Mouse (Mus musculus) retina, postnatal 1 day (tissue): ENCODE results near the gene Zbtb12.

Source experiments
- DNase-seq: peaks from one replicate; pipeline ENCODE4 v3.0.0-alpha.2; 2012

Zbtb12 gene

DNA sequence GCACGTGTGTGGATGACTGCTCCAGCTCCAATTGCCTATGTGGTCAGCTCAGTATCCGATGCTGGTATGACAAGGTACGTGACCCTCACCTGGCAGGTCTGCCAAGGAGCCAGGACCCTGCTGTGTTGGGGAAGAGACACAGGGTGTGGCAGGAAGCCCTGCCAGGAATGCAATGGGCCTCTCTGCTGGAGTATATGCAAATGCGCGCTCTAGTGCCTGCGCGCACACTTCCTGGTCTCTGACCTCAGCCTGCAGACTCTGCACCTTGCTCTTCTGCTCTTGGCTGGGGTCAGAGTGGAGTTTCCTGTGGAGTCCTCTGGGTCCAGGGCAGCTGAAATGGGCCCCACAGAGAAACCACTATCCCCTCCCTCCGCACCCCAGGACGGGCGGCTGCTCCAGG is 31.7 kb downstream of the Zbtb12 start:
- no peak for DNase-seq

DNA sequence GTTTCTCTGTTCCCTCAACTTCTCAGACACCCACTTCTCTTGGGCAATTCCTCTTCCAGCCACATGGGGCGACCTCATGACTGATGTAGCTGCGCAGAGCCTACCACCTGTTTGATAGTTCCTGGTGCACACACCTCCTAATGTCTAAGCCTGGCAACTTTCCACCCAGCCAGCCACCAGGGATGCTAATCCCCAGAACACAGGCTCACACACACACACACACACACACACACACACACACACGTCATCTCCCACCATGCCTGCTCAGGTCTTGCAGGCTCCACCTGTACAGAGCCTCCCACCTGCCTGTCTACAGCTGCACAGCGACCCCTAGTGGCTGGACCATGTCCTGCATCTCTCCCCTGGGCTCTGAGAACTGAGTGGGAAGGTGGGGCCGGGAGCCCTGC is 32.7 kb downstream of the Zbtb12 start:
- DNase-seq = peak; percentile 77

DNA sequence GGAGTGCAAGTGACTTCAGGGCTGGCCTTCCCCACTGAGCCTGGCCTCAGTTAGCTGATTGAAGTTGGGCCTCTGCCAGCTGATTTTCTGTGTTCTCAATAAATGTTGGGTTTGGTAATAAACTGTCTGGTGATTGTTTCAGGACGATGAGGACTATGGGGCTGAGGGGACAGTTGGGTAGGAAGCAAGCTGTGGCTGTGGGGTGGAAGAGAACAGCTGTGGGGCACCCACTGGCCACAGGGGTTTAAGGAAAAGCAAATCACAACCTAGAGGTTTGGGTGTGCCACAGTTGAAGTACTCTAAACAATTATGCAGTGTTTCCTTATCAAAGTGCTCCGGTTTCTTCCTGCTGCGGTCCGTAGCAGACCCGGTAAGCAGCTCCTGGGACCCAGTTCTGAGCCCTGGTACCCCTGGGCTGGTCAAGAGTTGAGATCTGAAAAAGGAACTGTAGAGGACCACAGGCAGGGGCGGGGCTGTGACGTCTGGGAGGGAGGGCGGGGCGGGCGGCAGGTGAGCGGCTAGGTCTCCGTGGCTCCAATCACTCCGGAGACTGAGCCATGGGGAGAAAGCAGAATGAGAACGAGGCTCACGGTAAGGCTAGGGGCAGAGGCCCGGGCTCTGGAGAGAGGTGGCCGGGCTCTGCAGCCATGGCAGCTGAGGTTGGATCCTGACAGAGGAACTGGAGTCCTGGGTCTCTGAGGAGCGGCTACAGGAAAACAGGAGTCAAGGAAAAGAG is 34.8 kb downstream of the Zbtb12 start, which contains the start of gene Slc44a4:
TSS of gene Slc44a4 (plus strand) at position 537 of the 736 bp plus-strand sequence.
- DNase-seq = no peak

DNA sequence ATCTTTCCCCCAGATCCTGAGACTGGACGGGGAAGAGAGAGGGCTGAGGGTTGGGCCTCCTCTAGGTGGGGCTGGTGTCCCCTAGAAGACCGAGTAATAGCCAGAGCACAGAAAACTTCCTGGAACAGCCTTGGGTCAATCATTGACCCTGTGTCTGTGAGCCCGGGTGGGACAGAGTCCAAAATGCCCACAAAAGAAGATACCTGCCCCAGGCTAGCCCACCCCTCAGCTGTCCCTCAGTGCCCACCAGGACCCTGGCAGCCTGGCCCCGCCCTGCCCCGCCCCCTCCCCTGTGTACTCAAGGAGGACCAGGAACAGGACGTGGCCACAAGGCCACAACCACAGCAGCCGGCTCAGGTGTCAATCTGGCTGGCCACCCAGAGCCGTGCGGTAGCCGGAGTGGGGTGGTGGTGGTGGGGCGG is 36.1 kb downstream of the Zbtb12 start:
- DNase-seq = peak; percentile 35

DNA sequence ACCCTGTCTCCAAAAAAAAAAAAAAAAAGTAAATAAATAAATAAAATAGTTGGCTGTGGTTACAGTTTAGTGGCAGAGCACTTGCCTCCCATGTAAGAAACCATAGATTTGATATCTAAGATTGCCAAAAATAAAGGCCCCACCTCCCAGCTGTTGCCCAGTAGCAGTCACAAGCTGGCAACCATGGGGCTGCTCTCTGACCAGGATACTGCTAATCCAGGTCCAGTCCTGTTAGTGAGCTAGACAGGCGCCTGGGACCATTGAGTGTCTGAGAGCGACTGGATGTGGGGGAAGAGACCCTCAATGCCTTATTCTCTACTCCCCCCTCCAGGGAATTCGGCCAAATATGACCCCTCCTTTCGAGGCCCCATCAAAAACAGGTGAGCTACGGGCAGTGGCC is 37.0 kb downstream of the Zbtb12 start:
- no peak for DNase-seq

DNA sequence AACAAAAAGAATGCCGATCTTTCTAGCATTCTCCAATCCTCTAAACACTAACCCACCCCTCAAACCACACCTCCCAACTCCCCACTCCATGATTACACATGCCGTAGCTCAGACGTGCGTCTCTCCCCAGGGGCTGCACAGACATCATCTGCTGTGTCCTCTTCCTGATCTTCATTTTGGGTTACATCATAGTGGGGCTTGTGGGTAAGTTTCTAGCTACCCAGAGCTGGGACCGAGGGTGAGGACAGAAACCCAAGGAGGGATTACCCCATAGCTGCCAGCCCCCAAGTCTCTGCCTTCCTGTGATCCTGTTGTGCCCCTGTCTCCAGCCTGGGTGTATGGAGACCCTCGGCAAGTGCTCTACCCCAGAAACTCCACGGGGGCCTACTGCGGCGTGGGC is 37.9 kb downstream of the Zbtb12 start:
- no peak for DNase-seq

DNA sequence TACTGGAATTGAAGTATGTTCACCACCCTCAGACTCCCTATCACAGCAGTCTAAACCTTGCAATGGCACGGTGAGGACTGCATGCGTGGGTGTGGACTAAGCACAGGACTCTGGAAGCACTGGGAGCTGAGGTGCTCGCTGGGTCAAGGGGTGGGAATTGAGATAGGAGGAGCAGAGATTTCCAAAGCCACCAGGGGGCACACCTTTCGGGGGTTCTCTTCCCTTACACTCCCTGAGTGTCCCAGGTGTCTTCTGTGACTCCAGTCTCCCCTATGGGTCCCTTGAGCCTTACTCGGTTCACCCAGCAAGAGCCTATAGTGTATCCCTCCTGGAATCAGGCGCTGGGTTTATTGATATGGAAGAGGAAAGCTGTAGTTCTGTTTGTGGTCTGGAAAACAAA is 43.7 kb downstream of the Zbtb12 start:
- DNase-seq = peak; percentile 22

DNA sequence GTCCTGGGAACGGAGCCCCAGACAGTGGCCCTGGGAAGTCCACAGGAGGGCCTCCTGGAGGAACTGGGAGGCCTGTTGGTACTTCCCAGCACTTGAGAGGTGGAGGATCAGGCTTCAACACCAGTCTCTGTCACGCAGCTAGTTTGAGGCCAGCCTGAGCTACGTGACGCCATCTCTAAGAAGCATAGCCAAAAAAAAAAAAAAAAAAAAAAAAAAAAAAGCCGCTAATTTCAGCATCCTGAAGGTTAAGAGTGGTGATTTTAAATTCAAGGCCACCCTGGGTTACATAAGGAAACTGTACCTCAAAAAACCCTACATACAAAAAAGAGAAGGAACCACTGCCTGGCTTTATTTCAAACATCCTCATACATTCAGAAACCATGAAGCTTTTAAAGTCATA is 45.0 kb downstream of the Zbtb12 start:
- DNase-seq = no peak

DNA sequence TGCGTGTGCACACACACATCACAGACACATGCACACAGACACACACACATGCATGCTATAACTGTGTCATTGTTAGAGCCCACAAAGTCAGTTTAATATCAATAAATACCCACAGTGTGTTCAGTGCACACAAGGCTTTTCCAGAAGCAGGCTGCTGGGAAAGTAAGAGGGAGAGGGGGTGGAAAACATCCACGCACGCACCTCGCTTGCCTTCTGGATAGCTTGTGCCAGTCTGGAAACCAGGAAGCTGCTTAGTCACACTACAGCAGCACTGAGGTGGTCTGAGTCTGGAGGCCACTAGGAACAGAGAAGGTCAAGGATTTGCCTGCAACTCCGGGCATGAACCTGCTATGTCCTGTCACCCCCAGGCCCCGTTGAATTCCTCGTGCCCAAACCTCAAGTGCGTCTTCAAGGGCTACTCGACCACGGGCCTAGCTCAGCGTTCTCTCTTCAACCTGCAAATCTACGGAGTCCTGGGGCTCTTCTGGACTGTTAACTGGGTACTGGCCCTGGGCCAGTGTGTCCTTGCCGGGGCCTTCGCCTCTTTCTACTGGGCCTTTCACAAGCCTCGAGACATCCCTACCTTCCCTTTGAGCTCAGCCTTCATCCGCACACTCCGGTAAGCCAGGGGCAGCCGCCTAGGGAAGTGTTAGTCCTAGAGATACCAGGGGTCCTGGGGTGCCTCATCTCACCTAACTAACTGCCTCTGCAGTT is 48.2 kb downstream of the Zbtb12 start:
- DNase-seq = no peak

DNA sequence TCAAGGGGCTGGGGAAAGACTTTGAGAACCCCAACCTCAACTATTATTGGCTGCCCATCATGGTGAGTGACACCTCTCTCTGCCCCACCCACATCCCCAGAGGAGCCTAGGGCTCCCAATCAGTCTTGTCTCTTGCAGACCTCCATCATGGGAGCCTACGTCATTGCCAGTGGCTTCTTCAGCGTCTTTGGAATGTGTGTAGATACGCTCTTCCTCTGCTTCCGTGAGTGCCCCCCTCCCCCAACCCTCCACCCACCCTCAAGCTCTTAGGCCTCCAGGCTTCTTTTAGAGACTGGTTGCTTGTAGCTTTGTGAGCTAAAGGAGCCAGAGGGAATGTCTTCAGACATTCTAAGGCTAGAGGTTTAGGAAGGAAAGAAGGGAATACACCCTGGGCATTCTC is 49.6 kb downstream of the Zbtb12 start:
- DNase-seq = no peak

DNA sequence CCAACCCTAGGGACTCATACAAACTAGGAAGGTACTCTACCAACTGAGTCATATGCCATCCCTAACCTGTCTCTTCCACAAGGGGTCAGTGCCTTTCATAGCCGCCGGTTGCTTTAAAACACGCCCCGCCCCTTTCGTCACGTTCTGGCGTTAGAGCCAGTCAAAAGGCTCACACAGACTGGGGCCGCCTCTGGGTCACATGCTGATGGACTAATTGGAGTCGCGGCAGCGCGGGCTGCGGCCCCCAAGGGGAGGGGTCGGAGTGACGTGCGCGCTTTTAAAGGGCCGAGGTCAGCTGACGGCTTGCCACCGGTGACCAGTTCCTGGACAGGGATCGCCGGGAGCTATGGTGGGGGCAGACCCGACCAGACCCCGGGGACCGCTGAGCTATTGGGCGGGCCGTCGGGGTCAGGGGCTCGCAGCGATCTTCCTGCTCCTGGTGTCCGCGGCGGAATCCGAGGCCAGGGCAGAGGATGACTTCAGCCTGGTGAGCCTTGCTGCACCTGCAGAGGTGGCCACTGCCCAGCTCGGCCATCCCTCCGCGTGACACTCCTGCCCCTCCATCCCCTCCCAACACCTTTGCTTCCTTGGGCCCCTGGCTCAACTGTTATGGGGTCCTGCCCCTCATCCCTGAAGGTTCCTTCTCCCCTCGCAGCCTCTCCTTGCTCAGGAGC is 51.9 kb downstream of the Zbtb12 start, which contains the start of gene Neu1:
TSS of gene Neu1 (plus strand) at position 193 of the 674 bp plus-strand sequence.
- DNase-seq = peak; percentile 99

DNA sequence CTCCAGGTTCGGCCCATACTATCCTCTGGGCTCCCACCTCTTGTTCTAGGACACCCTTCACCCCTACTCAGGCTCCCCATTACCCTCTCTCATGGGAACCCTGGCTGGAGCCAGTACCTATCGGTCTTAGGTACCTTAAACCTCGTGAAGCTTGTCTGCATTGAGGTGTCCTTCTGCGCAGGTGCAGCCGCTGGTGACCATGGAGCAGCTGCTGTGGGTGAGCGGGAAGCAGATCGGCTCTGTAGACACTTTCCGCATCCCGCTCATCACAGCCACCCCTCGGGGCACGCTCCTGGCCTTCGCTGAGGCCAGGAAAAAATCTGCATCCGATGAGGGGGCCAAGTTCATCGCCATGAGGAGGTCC is 52.4 kb downstream of the Zbtb12 start:
- peak; percentile 52 for DNase-seq

DNA sequence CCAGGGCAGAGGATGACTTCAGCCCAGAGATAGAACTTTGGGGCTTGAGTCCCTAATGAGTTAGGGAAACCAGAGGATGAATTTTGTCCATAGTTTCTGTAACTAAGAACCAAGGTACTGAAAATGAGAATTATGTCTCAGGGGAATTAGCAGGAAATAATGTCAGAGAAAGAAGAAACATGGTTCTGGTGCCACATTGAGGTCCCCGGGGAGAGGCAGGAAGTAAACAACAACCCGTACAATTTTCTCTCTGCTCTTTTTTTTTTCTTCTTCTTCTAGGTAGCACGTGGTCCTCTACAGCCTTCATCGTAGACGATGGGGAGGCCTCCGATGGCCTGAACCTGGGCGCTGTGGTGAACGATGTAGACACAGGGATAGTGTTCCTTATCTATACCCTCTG is 53.0 kb downstream of the Zbtb12 start:
- no peak for DNase-seq

DNA sequence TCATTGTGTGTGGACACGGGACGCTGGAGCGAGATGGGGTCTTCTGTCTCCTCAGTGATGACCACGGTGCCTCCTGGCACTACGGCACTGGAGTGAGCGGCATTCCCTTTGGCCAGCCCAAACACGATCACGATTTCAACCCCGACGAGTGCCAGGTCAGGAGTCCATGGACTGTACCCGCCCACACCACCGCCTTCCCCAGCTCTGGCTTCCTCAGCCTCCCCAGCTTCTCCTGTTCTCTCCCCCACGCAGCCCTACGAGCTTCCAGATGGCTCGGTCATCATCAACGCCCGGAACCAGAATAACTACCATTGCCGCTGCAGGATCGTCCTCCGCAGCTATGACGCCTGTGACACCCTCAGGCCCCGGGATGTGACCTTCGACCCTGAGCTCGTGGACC is 54.7 kb downstream of the Zbtb12 start:
- DNase-seq = no peak

DNA sequence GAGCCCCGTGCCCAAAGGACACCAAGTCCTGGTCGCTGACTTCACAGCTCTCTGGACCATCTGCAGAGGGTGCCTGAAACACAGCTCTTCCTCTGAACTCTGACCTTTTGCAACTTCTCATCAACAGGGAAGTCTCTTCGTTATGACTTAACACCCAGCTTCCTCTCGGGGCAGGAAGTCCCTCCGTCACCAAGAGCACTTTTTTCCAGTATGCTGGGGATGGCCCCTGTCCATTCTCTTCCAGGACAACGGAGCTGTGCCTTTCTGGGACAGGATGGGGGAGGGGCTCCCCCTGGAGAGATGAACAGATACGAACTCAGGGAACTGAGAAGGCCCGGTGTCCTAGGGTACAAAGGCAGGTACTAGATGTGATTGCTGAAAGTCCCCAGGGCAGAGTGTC is 55.5 kb downstream of the Zbtb12 start:
- no peak for DNase-seq

DNA sequence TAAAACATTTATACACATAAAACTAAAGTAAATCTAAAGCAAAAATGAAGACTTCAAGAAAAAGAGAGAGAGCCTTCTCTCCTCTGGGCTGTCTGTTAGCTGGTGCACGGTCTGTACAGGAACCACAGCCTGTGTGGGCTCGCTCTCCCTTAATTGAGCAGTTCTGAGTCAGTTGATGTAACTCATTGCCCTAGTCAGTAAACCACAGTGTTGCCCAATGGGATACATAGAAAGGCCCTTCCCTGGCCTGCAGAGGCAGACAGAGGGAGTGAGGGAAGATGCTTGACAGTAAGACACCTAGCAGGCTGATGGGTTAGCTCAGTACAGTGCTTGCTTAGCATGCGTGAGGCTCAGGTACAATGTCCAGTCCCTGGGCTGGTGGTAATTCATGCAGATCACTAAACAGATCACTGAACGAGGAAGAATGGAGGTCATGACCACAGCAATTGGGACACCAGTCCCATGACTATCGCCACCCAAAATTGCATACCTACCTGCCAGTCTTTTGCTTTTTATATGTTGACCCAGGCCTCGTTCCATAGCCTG is 58.8 kb downstream of the Zbtb12 start:
- DNase-seq = no peak

DNA sequence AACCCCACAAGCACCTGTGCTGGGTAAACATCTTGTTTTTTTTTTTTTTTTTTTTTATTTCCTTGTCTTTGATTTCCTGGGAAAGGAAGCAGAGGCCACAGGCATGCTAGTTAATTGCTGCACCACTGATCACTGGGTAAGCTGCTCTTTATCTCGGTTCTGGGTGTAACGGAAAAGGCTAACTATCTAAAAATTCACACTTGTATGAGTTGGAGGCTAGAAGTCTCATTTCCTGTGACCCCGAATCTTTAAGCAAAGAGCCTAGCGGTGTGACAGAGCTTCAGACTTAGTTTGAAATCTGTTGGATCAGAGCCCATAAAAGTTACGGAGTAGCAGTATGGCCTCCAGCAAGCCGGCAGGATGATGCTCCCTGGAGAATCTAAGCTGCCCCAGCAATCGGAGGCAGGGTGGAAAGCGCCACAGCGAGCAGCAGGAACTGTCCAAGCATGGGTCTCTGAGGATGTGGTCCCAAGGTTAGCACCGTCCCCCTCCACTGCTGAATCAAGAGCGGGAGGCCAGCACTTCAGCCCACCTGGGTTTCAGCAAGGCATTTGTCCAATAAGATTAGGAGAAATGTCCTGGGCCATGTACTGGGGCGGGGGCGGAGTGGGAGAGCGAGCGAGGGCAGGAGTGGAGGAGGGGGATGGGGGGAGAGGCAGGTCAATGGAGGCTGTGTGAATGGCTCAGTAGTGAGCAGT is 62.2 kb downstream of the Zbtb12 start:
- DNase-seq = peak; percentile 41

DNA sequence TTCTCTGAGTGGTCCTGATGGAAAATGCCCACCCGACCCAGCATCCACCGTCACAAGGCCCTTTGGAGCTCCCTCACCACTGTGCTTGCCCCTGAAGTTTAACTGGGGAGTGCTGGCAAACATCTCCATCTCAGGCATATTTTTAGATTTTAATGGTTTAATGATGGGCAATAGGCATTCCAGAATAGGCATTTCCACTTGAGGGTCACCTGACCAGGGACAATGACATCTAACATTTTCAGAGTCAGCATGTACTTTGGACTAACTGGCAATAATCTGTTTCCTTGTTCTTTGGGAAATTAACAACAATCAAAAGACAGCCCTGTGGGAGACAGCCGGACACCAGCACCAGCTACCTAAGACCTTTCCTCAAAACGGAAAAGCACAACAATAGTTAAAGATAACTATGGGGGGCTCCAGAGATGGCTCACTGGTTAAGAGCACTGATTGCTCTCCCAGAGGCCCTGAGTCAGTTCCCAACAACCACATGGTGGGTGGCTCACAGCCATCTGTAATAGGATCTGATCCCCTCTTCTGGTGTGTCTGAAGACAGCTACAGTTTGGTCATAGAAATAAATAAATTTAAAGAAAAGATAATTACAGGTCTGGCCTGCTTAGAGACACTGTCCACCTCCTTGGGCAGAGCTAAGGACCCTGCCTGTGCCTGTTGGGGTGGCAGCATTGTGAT is 64.0 kb downstream of the Zbtb12 start:
- DNase-seq = no peak

DNA sequence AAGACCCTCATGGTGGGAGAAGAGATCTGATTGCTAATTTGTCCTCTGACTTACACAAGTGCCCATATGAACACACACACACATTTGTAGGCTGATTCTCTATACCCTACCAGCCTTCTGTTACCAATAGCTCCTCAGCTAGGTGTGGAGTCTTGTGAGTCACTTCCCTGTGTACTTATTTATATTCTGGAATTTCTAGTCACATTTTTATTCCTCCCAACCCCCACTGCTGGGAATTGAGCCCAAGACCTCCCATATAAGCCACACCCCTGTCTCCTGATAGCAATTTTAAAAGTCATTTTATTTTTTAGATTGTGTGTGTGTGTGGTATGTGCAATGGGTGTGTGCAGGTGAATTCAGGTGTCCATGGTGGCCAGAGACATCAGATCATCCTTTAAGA is 65.1 kb downstream of the Zbtb12 start:
- DNase-seq = no peak
